ENCODE assay signal across 17 mouse cellular contexts in the genomic region with DNA sequence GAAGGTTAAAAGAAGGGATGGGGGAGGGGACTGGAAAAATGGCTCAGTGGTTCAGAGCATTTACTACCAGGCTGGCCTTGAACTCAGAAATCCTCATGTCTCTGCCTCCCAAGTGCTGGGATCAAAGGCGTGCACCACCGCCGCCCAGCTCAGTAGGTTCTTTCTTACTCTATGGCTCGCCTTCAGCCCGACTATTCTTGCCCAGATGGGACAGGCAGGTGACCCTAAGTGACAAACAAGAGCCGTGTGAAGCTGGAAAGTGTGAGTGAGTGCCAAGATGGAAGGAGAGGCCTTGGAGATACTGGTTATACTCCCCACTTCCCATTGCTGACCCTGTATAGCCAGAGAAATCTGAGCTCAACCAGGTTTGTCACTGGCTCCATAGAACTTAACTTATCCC. TPM values are rescaled to one million over a fixed set of nuclear protein-coding genes. Genes with fewer than 3 reads are reported as not detected.
"Had no signal": no experiment of that assay in that cellular context is flagged by ENCODE, and none has a peak within 500 bp of the region (broad histone marks: within the 10 kb centered on the region; RNA-seq: fewer than 3 reads in every experiment).

No protein-coding gene starts in this region.

- H3K9me3 ChIP-seq: midbrain, embryonic 12.5 days; midbrain, embryonic 15.5 days; neural tube, embryonic 12.5 days had no signal

- H3K4me3 ChIP-seq: neural tube, embryonic 12.5 days had no signal

- H3K9ac ChIP-seq: liver, embryonic 14.5 days; neural tube, embryonic 12.5 days had no signal

- H3K27me3 ChIP-seq: midbrain, embryonic 15.5 days; neural tube, embryonic 12.5 days had no signal

- ATAC-seq: midbrain, embryonic 15.5 days had no signal

- DNase-seq: lung, adult 18-20 months; lung, embryonic 14.5 days; lung, postnatal 10 days; retina, postnatal 1 day; right cerebral cortex, adult 18-20 months; right cerebral cortex, postnatal 25 days; right cerebral cortex, postnatal 4 days; spleen, adult 18-20 months; thymus, postnatal 14 days; thymus, postnatal 36 days had no signal

- H3K27ac ChIP-seq: liver, embryonic 14.5 days; midbrain, embryonic 12.5 days; neural tube, embryonic 12.5 days had no signal

RNA-seq across cellular contexts. Expression of gene Kcnk4, which starts 9.4 kb away (rescaled TPM):
- total RNA-seq: megakaryocyte-erythroid progenitor cell, adult 5-6 weeks had no signal
- polyA plus RNA-seq: small intestine, adult 2 months had no signal

RNA-seq across cellular contexts. Expression of gene Catsperz, which starts 18.5 kb away (rescaled TPM):
- total RNA-seq: megakaryocyte, adult 5-6 weeks; megakaryocyte-erythroid progenitor cell, adult 5-6 weeks had no signal
- polyA plus RNA-seq: small intestine, adult 2 months had no signal
